Mouse (Mus musculus) heart, postnatal 25 days (tissue): ENCODE data around the gene Depp1. TPM values are rescaled to one million over a fixed set of nuclear protein-coding genes. Genes with fewer than 3 reads are reported as not detected.
"Not testable (repeated sequence)": the region's sequence is repeated elsewhere in the genome, so short reads cannot be mapped to it uniquely, and the experiment has no call there.

Experiments
- DNase-seq: peaks from one replicate; pipeline ENCODE4 v3.0.0; 2022; ENCODE audit warnings: low spot score
- intact Hi-C: fragments of 180-260 bp; cut with DNase I; formaldehyde crosslinking; loops from one replicate; pipeline ENCODE4 v1.15.1; 2025
- total RNA-seq, 2 experiments: library from RNA; stranded (reverse); gene quantifications; 2 replicates each; pipeline ENCODE4 v1.2.3; 2021

Depp1 gene
- total RNA-seq, result 10 to 100 TPM; 45.7 to 58.1 TPM

DNA sequence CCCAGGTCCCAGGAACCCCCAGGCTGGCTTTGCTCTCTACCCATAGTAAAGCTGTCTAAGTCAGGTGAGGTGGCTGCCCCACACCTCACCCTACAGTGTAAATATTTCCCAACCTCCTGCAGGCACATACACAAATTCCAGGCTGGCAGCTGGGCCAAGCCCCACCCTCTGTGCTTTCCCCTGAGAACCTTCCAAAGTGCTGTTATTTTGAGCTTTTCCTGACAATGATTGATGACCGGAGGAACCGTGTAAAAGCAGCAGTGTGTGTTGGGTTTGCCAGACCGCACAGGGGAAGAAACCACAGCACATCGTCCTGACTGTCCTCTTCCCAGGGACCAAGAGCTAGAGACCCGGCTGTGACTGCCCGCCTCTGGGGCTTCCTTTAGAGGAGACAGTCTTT lies at the start of gene Depp1:
Gene Depp1, plus strand, starts transcription at position 204 of the 400 bp plus-strand sequence.
- intact Hi-C loops, result loop anchor here (1.0 to 10.0 kb wide), 5 partner anchors 18 to 1174 kb away; no protein-coding TSS in a partner anchor
- DNase-seq, result peak; percentile 68

DNA sequence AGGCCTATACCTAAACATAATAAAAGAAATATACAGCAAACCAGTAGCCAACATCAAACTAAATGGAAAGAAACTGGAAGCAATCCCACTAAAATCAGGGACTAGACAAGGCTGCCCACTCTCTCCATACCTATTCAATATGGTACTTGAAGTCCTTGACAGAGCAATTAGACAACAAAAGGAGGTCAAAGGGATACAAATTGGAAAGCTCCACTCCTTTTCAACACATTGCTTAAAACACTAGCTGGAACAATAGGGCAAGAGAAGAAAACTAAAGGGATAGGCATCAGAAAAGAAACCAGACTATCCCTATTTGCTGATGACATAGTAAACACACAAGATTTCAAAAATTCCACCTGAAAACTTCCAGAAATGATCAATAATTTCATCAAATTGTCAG lies 49.4 kb upstream of the Depp1 start:
- intact Hi-C loops, DNase-seq: not testable (repeated sequence)

DNA sequence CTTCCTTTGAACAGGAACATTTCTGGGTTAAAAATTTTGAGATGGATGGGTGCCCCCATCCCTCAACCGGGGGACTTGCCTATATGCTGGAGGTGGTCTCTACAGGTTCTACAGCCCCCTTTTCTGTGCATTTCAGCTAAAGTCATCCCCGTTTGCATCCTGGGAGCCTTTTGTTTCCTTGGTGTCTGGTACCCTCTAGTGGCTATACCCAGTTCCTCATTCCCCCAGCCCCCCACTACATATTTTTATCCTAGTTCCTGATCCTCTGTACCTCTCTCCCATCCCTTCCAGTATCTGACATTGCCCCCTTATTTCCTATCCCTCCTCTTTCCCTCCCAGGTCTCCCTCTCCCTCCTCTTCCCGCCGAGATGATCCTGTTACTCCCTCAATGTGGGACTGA lies 43.2 kb upstream of the Depp1 start:
- no peak for DNase-seq
- intact Hi-C loops, result no loop called here

DNA sequence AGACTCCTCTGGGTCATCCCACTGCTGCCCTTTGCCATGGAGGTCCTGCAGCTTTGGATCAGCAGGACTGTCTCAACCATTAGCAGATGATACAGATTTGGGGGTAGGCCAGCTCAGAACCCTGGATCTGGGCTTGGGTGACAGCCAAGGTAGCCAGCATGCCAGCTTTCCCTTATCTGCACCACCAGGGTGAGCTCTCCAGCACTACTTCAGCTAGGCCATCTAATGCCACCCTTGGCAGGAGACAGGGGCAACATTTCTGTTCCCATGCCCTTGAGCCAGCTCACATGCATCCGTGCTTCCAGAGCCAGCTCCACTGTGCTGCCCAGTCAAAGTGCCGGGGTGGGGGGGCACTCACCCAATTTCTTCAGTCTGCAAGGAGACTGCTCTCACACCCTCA lies 34.7 kb upstream of the Depp1 start:
- intact Hi-C loops, result loop anchor here (5.0 kb wide), 2 partner anchors 37 to 82 kb away; partner anchors contain the start of gene Depp1
- no peak for DNase-seq

DNA sequence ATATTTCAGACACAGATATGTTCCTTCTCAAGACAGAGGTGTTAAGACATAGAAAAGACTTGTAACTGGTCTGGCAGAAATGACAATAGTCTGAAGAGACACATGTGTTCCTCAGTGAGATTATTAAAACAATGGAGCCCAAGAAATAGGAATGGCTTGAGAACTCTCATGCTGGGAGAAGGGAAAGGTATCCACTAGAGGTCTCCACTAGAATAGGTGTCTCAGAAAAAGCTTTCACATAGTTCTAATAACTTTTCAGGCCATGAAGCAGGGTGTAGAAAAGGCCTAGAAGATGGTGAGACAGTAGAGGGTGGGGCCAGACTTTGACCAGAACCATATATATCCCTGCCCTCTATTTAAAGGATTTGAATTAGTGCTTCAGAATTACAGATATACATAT lies 32.3 kb upstream of the Depp1 start:
- intact Hi-C loops, result loop anchor here (5.0 kb wide), 2 partner anchors 34 to 79 kb away; partner anchors contain the start of gene Depp1

DNA sequence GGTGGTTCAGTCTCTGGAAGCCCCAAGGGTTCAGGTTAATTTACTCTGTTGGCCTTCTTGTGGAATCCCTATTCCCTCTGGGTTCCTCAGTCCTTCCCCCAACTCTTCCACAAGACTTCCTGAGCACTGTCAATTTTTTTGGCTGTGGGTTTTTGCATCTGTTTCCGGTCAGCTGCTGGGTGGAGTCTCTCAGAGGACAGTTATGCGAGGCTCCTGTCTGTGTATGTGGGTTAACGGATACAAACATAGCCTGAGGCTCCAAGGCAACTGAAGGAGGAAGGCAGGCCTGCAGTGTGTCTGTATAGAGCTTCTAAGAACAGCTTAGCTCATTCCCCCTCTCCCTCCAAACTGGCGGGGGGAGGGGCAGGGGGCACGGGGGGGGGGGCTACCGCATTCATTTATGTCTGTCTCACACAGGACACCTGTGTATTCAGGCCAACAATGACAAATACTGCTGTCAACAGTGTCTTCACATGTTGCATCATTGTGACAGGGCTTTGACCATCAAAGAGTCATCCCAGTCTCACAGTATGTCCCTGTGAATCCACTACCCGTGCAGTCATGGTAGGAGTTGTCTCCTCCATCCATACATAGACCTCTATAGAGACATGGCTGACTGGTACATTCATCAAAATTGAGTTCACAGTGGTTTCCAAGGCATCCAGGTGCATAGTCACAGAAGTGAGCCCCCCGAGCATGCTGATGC lies 28.9 kb upstream of the Depp1 start:
- DNase-seq, result no peak
- intact Hi-C loops, result no loop called here

More for the DNA sequence above, 32.3 kb upstream of the Depp1 start:
- no peak for DNase-seq

DNA sequence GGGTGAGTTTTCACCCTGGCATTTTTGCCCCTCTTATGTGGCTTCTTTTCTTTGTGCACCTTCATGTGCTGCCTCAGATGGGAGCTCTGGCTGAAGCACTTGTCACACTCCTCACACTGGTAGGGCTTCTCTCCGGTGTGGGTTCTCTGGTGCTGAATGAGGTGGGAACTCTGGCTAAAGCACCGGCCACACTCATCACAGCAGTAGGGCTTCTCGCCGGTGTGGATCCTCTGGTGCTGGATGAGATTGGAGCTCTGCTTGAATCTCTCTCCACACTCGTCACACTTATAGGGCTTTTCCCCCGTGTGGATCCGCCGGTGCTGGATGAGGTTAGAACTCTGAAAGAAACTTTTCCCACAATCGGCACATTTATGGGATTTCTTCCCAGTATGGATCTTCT lies 24.0 kb upstream of the Depp1 start:
- intact Hi-C loops, result loop anchor here (5.0 kb wide), 1 partner anchor 141 kb away; no protein-coding TSS in a partner anchor
- DNase-seq, result not testable (repeated sequence)

DNA sequence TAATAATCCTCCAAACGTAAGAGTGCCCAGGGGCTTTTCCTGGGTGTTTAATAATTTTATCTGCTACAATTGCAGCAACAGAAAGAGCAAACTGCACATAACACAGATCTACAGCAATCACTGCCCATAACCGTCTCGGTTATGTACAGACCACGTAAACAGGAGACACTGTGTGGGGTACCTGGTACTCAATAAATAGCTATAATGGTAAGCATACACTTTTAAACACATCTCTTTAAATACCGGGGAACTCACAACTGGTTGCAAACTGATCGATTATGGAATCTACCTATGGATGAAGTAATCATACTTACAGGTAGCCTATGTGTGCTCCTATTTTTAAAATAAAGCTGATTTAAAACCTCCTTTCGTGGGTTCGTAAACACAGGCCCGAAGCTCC lies 22.3 kb upstream of the Depp1 start:
- intact Hi-C loops, result loop anchor here (5.0 kb wide), 1 partner anchor 139 kb away; no protein-coding TSS in a partner anchor
- no peak for DNase-seq

DNA sequence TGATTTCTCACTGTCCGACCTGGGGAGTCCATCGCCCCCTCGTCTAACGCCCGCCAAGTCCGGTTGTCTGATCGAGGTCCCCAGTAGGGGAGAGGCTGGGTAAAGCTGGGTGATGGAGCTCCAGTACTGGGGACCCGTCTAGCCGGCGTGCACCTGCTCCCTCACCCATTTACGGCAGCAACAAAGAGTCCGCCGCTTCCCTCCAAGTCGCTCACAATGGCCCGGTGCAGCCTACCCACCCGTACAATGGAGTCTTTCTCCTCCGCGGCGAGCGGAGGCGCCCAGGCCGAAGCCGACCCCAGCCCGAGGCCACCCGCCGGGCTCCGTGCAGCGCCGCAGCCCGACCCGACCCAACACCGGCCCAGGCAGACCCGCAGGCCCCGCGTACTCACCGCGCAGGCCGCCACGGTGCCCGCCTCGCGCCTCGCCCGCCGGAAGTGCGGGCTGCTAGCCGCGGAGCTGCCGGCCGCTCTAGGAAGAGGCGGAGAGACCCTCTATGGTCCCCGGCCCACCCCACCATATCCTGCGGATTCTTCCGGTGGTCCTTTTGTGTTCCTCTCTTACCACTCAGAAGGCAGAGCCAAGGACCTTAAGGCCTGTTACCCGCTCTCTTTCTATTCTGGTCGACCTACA lies 21.8 kb upstream of the Depp1 start, which contains the start of gene Zfp422:
Gene Zfp422, minus strand, starts transcription at position 461 of the 633 bp plus-strand sequence.
- intact Hi-C loops, result loop anchor here (5.0 kb wide), 1 partner anchor 139 kb away; no protein-coding TSS in a partner anchor
- no peak for DNase-seq

DNA sequence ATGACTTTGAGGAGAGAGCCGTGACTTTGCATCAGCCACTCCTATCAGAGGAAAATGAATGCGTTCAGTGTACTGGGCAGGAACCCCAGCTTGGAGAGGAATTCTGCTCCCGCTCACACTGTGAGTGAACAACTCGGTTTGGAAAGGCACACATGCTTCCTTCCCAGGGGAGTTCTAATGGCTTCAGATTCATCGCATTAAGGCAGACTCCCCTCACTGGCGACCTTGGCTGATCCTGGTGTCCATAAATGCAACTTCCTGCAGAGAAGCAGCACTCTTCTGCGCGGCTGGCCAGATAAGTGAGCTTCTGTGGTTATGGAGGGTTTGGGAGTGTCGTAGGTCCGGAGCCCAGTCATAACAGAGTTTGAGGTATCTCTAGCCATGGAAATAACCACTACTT lies 20.6 kb upstream of the Depp1 start:
- no peak for DNase-seq
- intact Hi-C loops, result loop anchor here (5.0 kb wide), 2 partner anchors 68 to 138 kb away; no protein-coding TSS in a partner anchor

DNA sequence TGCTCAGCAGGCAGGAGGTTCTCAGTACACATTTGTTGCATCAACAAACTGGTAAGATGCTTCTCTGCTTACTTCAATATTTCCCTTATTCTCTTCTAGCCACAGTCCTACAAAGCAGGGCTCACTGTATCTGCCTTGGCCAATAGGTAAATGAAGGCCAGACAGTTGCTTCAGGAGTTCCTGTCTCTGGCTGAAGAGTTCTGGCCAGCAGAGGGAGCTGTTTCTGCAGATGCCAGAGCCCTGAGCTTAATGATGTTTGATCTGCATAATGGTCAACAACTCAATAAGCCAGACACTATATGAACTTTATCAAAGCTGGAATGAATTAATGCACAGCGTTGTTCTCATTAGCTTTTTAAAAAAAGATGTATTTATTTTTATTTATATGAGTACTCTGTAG lies 18.3 kb upstream of the Depp1 start:
- intact Hi-C loops, result loop anchor here (1.0 to 5.0 kb wide), 2 partner anchors 18 to 65 kb away; partner anchors contain the start of gene Depp1
- DNase-seq, result no peak

DNA sequence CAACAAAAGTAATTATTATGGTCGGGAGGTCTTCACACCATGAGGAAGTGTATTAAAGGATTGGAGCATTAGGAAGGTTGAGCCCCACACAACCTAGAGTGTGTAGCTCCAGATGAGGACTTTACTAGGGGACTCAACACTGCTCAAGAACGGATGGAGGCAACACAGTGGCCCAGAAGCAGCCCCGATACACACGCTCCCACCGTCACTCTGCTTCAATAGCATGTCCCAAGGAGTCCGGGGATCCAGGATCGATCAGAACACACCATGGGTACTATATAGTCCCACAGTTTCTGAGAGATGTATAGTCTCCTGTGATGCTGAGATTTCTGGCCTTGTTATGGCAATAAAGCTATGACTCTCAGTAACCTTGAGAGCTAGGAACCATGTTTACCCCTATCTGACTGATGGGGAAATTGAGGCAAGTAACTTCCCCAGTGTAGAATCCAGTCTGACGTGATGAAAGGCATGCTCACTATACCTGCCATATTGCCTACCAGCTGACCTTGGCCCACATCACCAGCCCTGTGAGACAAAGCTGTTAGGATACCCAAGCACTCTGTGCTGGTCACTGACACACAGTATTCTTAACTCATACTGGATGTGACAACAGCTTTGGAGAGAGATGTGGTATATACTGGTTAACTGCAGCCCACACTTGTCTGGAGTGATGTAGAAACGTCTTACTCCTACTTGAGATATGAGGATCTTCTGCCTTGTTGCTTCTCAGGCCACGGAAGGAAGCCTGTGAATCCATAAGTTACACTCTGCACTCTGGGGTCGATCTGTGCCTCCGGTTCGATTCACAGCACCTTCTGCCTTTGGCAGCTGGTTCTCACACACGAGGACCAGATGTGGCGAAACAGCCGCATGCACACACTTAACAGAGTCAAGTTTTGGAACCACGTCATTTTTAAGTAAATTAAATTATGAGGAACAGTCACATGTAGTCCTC lies 16.4 kb upstream of the Depp1 start:
- no peak for DNase-seq
- intact Hi-C loops, result loop anchor here (5.0 kb wide), 1 partner anchor 63 kb away; no protein-coding TSS in a partner anchor

DNA sequence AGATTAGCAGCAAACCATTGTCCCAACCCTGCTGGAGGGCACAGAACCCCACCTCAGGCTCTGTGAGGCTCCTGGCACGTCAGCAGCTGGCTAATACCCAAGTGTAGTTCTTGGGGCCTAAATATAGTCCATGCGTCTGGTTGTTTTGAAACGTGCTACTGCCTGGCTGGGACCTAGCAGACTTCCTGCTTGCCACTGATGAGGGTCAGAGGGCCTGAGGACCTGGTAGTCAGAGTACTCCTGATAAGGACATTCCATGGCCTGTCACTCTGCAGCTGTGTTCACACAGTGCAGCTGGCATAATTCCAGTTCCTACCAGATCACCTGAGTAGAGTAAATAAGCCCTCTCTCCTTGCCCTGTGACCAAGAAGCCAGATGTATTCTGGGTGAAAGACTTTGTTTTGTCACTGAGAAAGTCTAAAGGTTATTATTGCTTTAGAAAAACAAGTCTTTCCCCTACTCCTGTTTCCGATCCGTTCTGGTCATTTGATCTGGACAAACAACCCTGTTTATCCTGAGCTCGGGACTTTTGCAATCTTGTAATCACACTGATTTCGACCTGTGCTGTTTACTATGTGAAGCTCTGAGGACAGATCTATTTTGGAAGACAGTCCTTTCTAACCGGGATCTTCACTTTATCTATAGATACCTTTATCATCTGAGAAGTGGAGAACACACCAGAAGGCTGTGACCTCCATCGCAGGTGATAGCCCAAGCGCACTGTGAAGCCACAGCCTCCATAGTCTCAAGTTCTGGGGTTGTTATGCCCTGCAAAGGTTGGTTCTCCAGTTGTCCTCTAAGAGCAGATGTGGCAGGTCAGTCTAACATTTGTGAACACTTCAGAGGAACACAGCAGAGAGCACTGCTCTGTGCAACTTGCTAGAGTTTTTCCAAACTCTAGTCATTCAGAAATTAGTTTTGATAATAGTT lies 14.9 kb upstream of the Depp1 start:
- peak; percentile 80 for DNase-seq
- intact Hi-C loops, result loop anchor here (1.0 kb wide), 1 partner anchor 9 kb away; no protein-coding TSS in a partner anchor

DNA sequence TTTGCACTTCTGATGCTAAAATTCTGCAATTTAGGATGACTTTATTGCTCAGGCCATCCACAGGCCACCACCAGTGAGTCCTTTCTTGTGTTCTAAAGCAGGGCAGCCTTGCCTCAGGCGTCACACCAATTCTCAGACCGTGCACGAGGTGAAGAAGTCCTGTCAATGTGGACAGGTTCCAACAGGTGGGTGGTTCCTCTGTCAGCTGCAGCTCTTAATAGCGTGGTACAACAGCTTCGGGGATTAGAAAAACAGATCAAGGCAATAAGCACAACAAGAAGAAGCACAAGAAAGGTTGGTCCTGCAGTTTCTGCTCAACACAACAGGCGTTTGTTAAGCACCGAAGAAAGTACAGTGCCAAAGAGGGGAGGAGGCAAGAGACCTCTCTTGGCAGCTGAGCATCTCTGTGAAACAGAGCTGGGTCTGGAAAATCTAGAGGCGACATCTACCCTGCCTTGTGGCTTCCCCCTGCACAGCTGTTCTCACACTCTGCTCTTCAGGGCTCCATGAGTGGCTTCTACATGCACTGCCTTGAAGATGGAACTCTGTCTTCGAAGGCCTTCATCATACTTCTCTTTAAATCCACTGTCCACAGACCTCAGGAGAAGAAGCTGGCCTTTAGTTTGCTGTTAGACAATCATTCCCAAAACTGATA lies 13.7 kb upstream of the Depp1 start:
- intact Hi-C loops, result no loop called here
- no peak for DNase-seq

DNA sequence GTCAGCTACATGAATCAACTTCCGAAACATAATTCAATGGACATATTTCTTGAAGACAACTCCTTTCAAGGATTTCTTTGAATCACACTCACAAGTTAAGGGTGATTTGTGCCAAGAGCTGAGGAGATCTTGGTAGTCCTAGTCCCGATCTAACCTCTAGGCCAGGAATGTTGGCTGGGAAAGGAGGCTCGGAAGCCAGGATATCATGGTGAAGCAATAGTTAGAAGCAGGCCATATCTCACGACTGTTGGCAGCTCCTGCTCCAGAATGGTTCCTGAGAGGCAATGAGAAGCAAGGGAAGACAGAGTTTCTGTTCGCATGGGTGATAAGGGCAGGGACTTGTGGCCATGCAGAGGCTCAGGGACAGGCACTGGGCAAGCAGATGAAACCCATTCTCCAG lies 12.9 kb upstream of the Depp1 start:
- no peak for DNase-seq
- intact Hi-C loops, result no loop called here

DNA sequence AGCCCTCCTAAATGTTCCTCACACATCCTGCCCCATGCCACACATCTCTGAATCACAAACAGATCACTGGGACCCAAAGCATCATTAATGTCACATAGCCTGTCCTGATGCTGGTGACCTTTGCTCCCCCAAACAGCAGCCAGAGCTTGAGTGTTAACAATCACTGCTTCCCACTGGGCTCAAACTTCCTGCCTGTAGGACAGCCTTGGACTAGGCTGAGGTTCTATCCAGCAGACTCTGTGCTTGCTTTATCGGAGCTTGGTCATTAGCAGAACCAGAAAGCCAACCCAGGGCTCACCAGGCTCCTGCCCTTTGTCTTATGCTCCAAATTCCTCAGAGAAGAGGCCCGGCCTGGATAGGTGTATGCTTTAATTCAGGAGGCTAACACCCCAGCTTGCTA lies 11.5 kb upstream of the Depp1 start:
- no peak for DNase-seq
- intact Hi-C loops, result no loop called here

DNA sequence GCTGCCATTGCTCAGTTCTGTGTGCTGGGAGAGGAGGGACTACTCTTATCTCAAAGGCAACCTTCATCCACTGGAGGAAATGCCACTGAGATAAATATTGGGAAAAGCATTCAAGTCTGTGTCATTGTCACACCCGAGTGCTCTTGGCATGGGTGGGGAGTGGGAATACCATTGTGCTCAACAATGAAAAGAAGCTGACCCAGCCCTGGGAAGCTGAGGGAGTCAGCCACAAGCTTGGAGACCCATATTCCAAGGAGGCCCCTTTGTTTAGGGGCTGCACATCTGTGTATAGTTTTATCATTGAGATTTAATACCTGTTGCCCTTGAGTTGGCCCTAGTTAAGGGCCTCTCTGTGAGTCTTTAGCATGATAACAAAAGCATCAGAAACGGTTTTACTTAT lies 10.7 kb upstream of the Depp1 start:
- intact Hi-C loops, result loop anchor here (10.0 kb wide), 1 partner anchor 1405 kb away; no protein-coding TSS in a partner anchor
- no peak for DNase-seq

DNA sequence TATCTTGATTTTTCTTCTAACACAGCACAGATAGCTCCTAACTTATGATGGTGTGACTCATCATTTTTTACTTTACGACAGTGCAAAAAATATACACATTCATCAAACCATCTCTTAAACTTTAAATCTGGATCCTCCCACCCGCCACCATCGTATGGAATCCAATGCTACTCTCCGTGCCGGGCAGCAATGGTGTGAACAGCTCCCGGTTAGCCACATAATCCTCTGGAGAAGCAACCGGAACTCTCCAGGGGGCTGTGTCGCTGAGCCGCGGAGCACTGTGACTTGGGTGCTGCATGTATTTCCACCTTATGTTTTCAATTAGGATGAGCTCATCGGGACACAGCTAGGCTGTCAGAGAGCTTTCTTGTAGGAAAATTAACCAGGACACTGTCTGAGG lies 7.5 kb upstream of the Depp1 start:
- no peak for DNase-seq
- intact Hi-C loops, result loop anchor here (10.0 kb wide), 1 partner anchor 1408 kb away; no protein-coding TSS in a partner anchor
